Mouse (Mus musculus) layer of hippocampus, adult 2 months (tissue): ENCODE measurements at regions not wholly inside any gene's neighbourhood (a gene's known extent, or its start where the extent isn't known, plus 50 kb on each side); places are given as distances from the start of the nearest gene placed in this dataset.

Experiments used
- DNase-seq, 2 experiments: peaks; one replicate each; pipeline ENCODE4 v3.0.0; 2022; ENCODE audit warnings: low spot score in 2 of 2
- H3K27ac ChIP-seq: fragments of 200-600 bp; 2 replicates; pipeline ENCODE4 v1.8.1; 2022
- H3K4me3 ChIP-seq: fragments of 200-600 bp; 2 replicates; pipeline ENCODE4 v1.8.1; 2022; ENCODE audit warnings: mild to moderate bottlenecking
- CTCF ChIP-seq: fragments of 200-600 bp; conservative IDR thresholded peaks from 2 replicates; pipeline ENCODE4 v1.8.1; 2022; ENCODE audit warnings: antibody characterized with exemption, mild to moderate bottlenecking, moderate library complexity

DNA sequence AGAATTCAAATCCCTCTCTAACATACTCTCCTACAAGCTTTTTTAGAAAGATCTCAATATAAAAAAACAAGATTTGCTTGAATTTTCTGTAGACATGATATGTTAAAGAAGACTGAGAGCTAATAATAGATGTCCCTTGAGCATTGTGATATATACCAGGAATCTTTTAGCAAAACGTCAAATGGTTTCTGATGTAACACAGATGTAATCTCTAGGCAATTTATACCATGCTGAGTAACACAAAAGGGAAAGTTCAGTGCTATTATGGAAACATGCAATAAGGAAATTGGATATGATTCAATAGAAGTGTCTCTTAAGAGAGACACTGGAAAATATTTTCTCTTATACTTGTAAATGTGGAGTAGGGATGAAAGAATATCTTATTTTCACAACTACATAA, 434.8 kb upstream of the Fsip2 start:
- DNase-seq, result no peak
- no peak overlapping the region for H3K27ac ChIP-seq
- TF ChIP-seq CTCF, result no peak
- no peak overlapping the region for H3K4me3 ChIP-seq

DNA sequence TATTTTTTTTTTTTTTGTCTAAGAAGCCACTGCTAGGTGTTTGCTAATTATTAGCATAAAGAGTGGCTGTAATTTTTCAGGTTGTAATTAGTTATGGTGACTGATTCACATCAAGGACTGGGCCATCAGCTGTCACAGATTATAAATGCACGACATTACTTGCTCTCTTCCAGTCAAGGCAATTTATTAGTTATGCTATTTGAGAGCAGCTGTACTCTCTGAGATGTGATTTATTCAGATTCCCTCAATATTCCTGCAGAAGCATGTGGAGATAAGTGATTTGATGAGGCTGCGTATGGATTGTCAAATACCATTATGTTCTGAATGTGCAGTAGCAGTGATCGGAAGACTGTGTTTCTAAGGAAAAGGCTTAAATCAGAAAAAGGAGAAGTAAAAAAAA, 428.3 kb upstream of the Fsip2 start:
- H3K4me3 ChIP-seq, result no peak overlapping the region
- no peak for DNase-seq
- H3K27ac ChIP-seq, result no peak overlapping the region
- no peak for TF ChIP-seq CTCF

GRCm38 (mm10) chr2:82519951-82520350, 423.5 kb upstream of the Fsip2 start:
- no peak for TF ChIP-seq CTCF
- Histone ChIP-seq H3K27ac (no peak overlapping the region), H3K4me3 (no peak overlapping the region)
- DNase-seq, result no peak

DNA sequence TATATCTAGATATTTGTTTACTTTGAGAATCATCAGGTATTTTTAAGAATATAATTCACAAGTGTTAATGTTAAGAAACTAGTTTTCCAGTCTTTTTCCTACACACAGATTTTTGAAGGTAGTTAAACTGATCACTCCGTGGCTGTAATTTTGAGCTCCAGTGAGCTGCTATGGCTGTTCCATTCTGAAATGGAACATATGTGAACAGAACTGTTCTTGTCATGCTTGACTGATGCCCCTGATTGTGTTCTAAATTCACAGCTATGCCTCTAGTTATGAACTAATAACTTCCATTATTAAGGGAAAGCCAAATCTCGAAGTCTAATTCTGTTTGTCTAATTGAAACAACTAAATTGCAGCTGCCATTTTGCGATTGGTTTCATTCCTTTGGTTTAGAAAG, 404.5 kb upstream of the Fsip2 start:
- TF ChIP-seq CTCF, result no peak
- DNase-seq, result no peak
- H3K27ac ChIP-seq, result no peak overlapping the region
- no peak overlapping the region for H3K4me3 ChIP-seq

GRCm38 (mm10) chr2:82540676-82541075, 402.8 kb upstream of the Fsip2 start:
- H3K4me3 ChIP-seq, result no peak overlapping the region
- TF ChIP-seq CTCF, result no peak
- DNase-seq, result no peak
- no peak overlapping the region for H3K27ac ChIP-seq

DNA sequence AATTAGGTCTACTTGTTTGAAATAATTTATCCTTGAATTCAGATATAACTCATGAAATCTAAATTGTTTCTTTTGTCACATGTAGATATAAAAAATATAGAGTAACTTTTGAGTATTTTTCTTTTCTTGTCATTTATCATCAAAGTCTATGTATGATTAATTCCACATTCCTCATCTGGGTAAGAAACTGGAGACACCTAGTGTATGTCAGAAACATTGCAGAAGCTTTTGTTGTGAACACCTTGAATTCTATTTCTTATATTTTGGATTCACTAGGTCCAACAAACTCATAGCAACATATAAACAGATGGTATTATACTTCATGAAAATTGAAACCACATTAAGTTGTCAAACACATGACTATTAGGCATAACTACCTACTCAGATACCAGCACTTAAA, 373.1 kb upstream of the Fsip2 start:
- no peak overlapping the region for H3K4me3 ChIP-seq
- DNase-seq, result no peak
- TF ChIP-seq CTCF, result peak; percentile 81
- H3K27ac ChIP-seq, result no peak overlapping the region

- no peak for DNase-seq
- H3K4me3 ChIP-seq, result no peak overlapping the region
- H3K27ac ChIP-seq, result no peak overlapping the region
- TF ChIP-seq CTCF, result no peak
Measured at GRCm38 (mm10) chr2:82572099-82572498, 371.3 kb upstream of the Fsip2 start.

GRCm38 (mm10) chr2:82573841-82574240, 369.6 kb upstream of the Fsip2 start:
- TF ChIP-seq CTCF, result no peak
- DNase-seq, result no peak
- no peak overlapping the region for H3K27ac ChIP-seq

GRCm38 (mm10) chr2:82579665-82580064, 363.8 kb upstream of the Fsip2 start:
- Histone ChIP-seq H3K27ac (no peak overlapping the region), H3K4me3 (no peak overlapping the region)
- DNase-seq, result no peak
- no peak for TF ChIP-seq CTCF

More at GRCm38 (mm10) chr2:82573841-82574240, 369.6 kb upstream of the Fsip2 start:
- no peak overlapping the region for H3K4me3 ChIP-seq

DNA sequence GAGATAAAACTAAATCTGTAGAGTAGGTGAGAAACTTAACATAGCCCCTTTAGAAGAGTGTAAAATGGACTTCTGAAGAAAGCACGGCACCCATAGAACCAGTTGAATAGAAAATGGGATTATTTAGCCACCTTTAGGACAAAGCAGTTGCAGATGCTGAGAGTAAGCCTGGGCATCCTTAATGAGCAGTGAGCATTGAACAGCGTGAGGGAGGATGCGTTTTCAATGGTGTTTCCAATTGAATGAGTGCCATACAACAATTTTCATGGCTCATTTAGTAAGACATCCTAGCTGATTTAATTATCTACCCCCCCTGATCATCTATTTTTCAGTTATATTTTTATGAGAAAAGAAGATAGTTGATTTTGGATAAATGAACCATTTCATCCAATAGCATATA, 327.2 kb upstream of the Fsip2 start:
- DNase-seq, result no peak
- no peak for TF ChIP-seq CTCF
- H3K27ac ChIP-seq, result no peak overlapping the region

GRCm38 (mm10) chr2:82620553-82620952, 322.9 kb upstream of the Fsip2 start:
- DNase-seq, result no peak
- Histone ChIP-seq H3K27ac (no peak overlapping the region), H3K4me3 (no peak overlapping the region)
- no peak for TF ChIP-seq CTCF

More for the DNA sequence above, 327.2 kb upstream of the Fsip2 start:
- no peak overlapping the region for H3K4me3 ChIP-seq

DNA sequence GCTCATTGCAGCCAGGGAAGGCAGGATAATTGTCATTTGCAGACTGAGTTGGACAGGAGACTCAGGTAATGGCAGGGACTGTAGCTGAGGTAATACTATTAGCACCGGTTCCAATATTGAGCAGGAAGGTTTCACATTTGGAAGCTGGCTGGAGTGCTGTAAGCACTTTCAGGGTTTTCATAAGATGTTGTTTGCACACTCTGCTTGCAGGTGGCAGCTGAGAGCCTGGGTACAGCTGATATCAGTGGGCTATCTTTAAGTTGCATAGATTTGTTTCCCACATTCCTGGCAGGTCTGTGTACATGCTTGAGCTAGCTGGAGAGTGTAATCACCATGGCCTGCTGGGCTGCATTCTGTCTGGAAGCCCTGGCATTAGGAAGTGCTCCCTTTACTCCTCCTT, 299.0 kb upstream of the Fsip2 start:
- TF ChIP-seq CTCF, result no peak
- no peak for DNase-seq
- Histone ChIP-seq H3K27ac (no peak overlapping the region), H3K4me3 (no peak overlapping the region)
